Mouse (Mus musculus) T-cell, adult 2 months (primary cell): ENCODE results near the gene Mrpl40.

ENCODE experiments used
- DNase-seq: peaks from one replicate; pipeline ENCODE4 v3.0.0; 2022; ENCODE audit warnings: low spot score

The Mrpl40 gene

GRCm38 (mm10) chr16:18828630-18829029, 48.0 kb downstream of the Mrpl40 start:
- no peak for DNase-seq

- no peak for DNase-seq
These were observed 53.7 kb downstream of the Mrpl40 start for GRCm38 (mm10) chr16:18822925-18823324.

- no peak for DNase-seq
These were observed 54.3 kb downstream of the Mrpl40 start for GRCm38 (mm10) chr16:18822356-18822755.
